Mouse (Mus musculus) MEL (cell line): ENCODE data around the gene Htr6. TPM values are rescaled to one million over a fixed set of nuclear protein-coding genes. Genes with fewer than 3 reads are reported as not detected.

Experiments
- DNase-seq: peaks from one replicate; pipeline ENCODE4 v3.0.0; 2011; ENCODE audit warnings: low read depth, low spot score
- H3K27ac ChIP-seq: 2 replicates; pipeline ENCODE4 v1.5.1; 2012; ENCODE audit warnings: low read depth, mild to moderate bottlenecking, control low read depth, low read length, moderate library complexity; ENCODE audit not compliant: control insufficient read depth
- H3K27me3 ChIP-seq, 2 experiments: fragments of 150-350 bp in 1 of 2; sonication (generic) in 1 of 2; 2 replicates each; pipeline ENCODE4 v1.6.1; 2012; ENCODE audit warnings: low read length in 2 of 2, mild to moderate bottlenecking in 2 of 2, improper control_type of control experiment in 1 of 2, moderate library complexity in 1 of 2; ENCODE audit not compliant: insufficient read depth in 2 of 2, control insufficient read depth in 1 of 2
- H3K36me3 ChIP-seq, 2 experiments: 2 replicates each; pipeline ENCODE4 v1.6.1; 2012 to 2014; ENCODE audit warnings: low read length in 2 of 2, improper control_type of control experiment in 1 of 2, inconsistent platforms in 1 of 2, mild to moderate bottlenecking in 1 of 2; ENCODE audit not compliant: insufficient read depth in 2 of 2, control insufficient read depth in 1 of 2
- H3K4me1 ChIP-seq, 2 experiments: fragments of 150-350 bp in 1 of 2; sonication (generic) in 1 of 2; 2 replicates each; pipeline ENCODE4 v1.6.1; 2012; ENCODE audit warnings: low read length in 2 of 2, improper control_type of control experiment in 1 of 2, mild to moderate bottlenecking in 1 of 2; ENCODE audit not compliant: insufficient read depth in 2 of 2, control insufficient read depth in 1 of 2
- H3K4me3 ChIP-seq, 2 experiments: fragments of 150-350 bp in 1 of 2; sonication (generic) in 1 of 2; 2 replicates each; pipeline ENCODE4 v1.5.1; 2012; ENCODE audit warnings: low read depth in 2 of 2, low read length in 2 of 2, mild to moderate bottlenecking in 2 of 2, moderate library complexity in 2 of 2, control low read depth in 1 of 2, improper control_type of control experiment in 1 of 2; ENCODE audit not compliant: control insufficient read depth in 1 of 2, insufficient read depth in 1 of 2
- H3K79me2 ChIP-seq: 2 replicates; pipeline ENCODE4 v1.6.1; 2012; ENCODE audit warnings: mild to moderate bottlenecking, low read length, moderate library complexity; ENCODE audit not compliant: control insufficient read depth, poor library complexity, insufficient read depth
- H3K9ac ChIP-seq: 2 replicates; pipeline ENCODE4 v1.6.1; 2012; ENCODE audit warnings: low read depth, mild to moderate bottlenecking, control low read depth, low read length, moderate library complexity; ENCODE audit not compliant: control insufficient read depth, poor library complexity, severe bottlenecking
- H3K9me3 ChIP-seq: fragments of 150-350 bp; sonication (generic); replicated peaks from 2 replicates; pipeline ENCODE4 v1.6.1; 2012; ENCODE audit warnings: mild to moderate bottlenecking, low read length, improper control_type of control experiment, moderate library complexity; ENCODE audit not compliant: insufficient read depth
- CHD1 ChIP-seq: IDR thresholded peaks from 2 replicates; pipeline ENCODE4 v1.6.1; 2012; ENCODE audit warnings: low read depth, mild to moderate bottlenecking, inconsistent platforms, low read length, improper control_type of control experiment
- ELF1 ChIP-seq: IDR thresholded peaks from 2 replicates; pipeline ENCODE4 v1.6.1; 2014; ENCODE audit warnings: low read depth, mild to moderate bottlenecking, inconsistent platforms, low read length, improper control_type of control experiment, moderate library complexity
- ETS1 ChIP-seq: IDR thresholded peaks from 2 replicates; pipeline ENCODE4 v1.6.1; 2012; ENCODE audit warnings: low read depth, mild to moderate bottlenecking, inconsistent platforms, low read length, improper control_type of control experiment, moderate library complexity
- GABPA ChIP-seq: IDR thresholded peaks from 2 replicates; pipeline ENCODE4 v1.6.1; 2012; ENCODE audit warnings: low read depth, mild to moderate bottlenecking, inconsistent platforms, low read length, improper control_type of control experiment, moderate library complexity
- GATA1 ChIP-seq: IDR thresholded peaks from 2 replicates; pipeline ENCODE4 v1.6.1; 2011; ENCODE audit warnings: low read depth, low read length, improper control_type of control experiment
- HCFC1 ChIP-seq: IDR thresholded peaks from 2 replicates; pipeline ENCODE4 v1.6.1; 2012; ENCODE audit warnings: low read depth, mild to moderate bottlenecking, inconsistent platforms, low read length, improper control_type of control experiment, moderate library complexity
- KAT2A ChIP-seq: conservative IDR thresholded peaks from 2 replicates; pipeline ENCODE4 v1.6.1; 2012; ENCODE audit warnings: low read depth, low read length, improper control_type of control experiment, inconsistent platforms
- MAFK ChIP-seq: IDR thresholded peaks from 2 replicates; pipeline ENCODE4 v1.6.1; 2011; ENCODE audit warnings: low read depth, mild to moderate bottlenecking, low read length, improper control_type of control experiment, borderline replicate concordance
- MAX ChIP-seq: IDR thresholded peaks from 2 replicates; pipeline ENCODE4 v1.6.1; 2011; ENCODE audit warnings: low read length, improper control_type of control experiment
- MAZ ChIP-seq: IDR thresholded peaks from 2 replicates; pipeline ENCODE4 v1.6.1; 2012; ENCODE audit warnings: low read depth, mild to moderate bottlenecking, inconsistent platforms, low read length, improper control_type of control experiment
- MXI1 ChIP-seq: IDR thresholded peaks from 2 replicates; pipeline ENCODE4 v1.6.1; 2011; ENCODE audit warnings: mild to moderate bottlenecking, low read depth, low read length, improper control_type of control experiment
- MYC ChIP-seq: IDR thresholded peaks from 2 replicates; pipeline ENCODE4 v1.6.1; 2011; ENCODE audit warnings: low read depth, mild to moderate bottlenecking, low read length, improper control_type of control experiment, moderate library complexity
- POLR2AphosphoS2 ChIP-seq: IDR thresholded peaks from 2 replicates; pipeline ENCODE4 v1.6.1; 2011; ENCODE audit warnings: low read length, improper control_type of control experiment
- POLR2AphosphoS5 ChIP-seq: IDR thresholded peaks from 2 replicates; pipeline ENCODE4 v1.6.1; 2012; ENCODE audit warnings: low read depth, borderline replicate concordance, mild to moderate bottlenecking, inconsistent platforms, low read length, moderate library complexity, mixed read lengths
- SIN3A ChIP-seq: IDR thresholded peaks from 2 replicates; pipeline ENCODE4 v1.6.1; 2012; ENCODE audit warnings: low read length, improper control_type of control experiment, inconsistent platforms
- SMC3 ChIP-seq: IDR thresholded peaks from 2 replicates; pipeline ENCODE4 v1.6.1; 2011; ENCODE audit warnings: low read depth, low read length, improper control_type of control experiment
- TAL1 ChIP-seq: IDR thresholded peaks from 2 replicates; pipeline ENCODE4 v1.6.1; 2012; ENCODE audit warnings: mild to moderate bottlenecking, inconsistent platforms, low read length, moderate library complexity, mixed read lengths
- TBP ChIP-seq: IDR thresholded peaks from 2 replicates; pipeline ENCODE4 v1.8.0; 2011; ENCODE audit warnings: low read depth, low read length, improper control_type of control experiment
- UBTF ChIP-seq: IDR thresholded peaks from 2 replicates; pipeline ENCODE4 v1.6.1; 2012; ENCODE audit warnings: low read depth, mild to moderate bottlenecking, inconsistent platforms, low read length, improper control_type of control experiment, moderate library complexity, borderline replicate concordance; ENCODE audit not compliant: insufficient read depth
- USF1 ChIP-seq: IDR thresholded peaks from 2 replicates; pipeline ENCODE4 v1.6.1; 2014; ENCODE audit warnings: low read depth, mild to moderate bottlenecking, inconsistent platforms, low read length, improper control_type of control experiment, moderate library complexity
- USF2 ChIP-seq, 2 experiments: IDR thresholded peaks; 2 replicates each; pipeline ENCODE4 v1.6.1; 2011 to 2012; ENCODE audit warnings: improper control_type of control experiment in 2 of 2, low read length in 2 of 2, borderline replicate concordance in 1 of 2, inconsistent platforms in 1 of 2, low read depth in 1 of 2, mild to moderate bottlenecking in 1 of 2; ENCODE audit not compliant: insufficient read depth in 1 of 2
- ZC3H11A ChIP-seq: IDR thresholded peaks from 2 replicates; pipeline ENCODE4 v1.6.1; 2012; ENCODE audit warnings: low read depth, mild to moderate bottlenecking, inconsistent platforms, low read length, improper control_type of control experiment
- ZMIZ1 ChIP-seq: IDR thresholded peaks from 2 replicates; pipeline ENCODE4 v1.6.1; 2012; ENCODE audit warnings: low read depth, mild to moderate bottlenecking, inconsistent platforms, low read length, improper control_type of control experiment, moderate library complexity
- ZNF384 ChIP-seq: IDR thresholded peaks from 2 replicates; pipeline ENCODE4 v1.6.1; 2012; ENCODE audit warnings: low read depth, mild to moderate bottlenecking, inconsistent platforms, low read length, improper control_type of control experiment
- polyA plus RNA-seq, 2 experiments: library from polyadenylated mRNA; stranded (reverse) in 1 of 2; unstranded in 1 of 2; fragments of >175 nt in 1 of 2; fragments of >200 nt in 1 of 2; gene quantifications; 2 replicates each; pipeline versions ENCODE4 v1.2.1 to v1.2.4; 2012; ENCODE audit warnings: low replicate concordance in 2 of 2, low read depth in 1 of 2; ENCODE audit not compliant: insufficient read length in 2 of 2, insufficient read depth in 1 of 2, missing spikeins in 1 of 2
- total RNA-seq: library from RNA; depleted of rRNA; stranded (reverse); fragments of 300-350 nt; gene quantifications from 2 replicates; pipeline ENCODE4 v1.2.3, GENCODE M21; 2012

Htr6 gene
- total and polyA plus RNA-seq, 3 experiments: 0.08 TPM; not detected in 2

DNA sequence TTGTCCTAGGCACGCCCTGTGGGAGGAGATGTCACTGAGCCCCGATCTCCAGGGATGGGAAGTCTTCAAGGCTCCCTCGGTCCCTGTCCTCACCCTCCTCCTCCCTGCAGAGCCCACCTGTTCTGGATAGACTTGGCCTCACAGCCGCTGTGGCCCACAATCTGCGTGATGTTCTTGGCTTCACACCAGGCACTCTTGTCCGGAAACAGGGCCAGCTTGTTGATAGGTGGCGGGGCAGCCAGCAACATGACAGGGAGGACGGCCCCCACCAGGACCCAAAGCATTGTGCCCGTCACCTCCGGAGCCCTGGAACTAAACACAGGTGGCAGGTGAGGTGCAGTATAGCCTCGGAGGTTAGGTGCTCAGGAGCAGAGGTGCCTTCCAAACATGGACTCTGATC lies 10.0 kb upstream of the Htr6 start:
- TF ChIP-seq CHD1: no peak
- TF ChIP-seq MYC: no peak
- no peak for TF ChIP-seq UBTF
- TF ChIP-seq SIN3A: no peak
- TF ChIP-seq ZNF384: no peak
- TF ChIP-seq HCFC1: no peak
- no peak for TF ChIP-seq GATA1
- TF ChIP-seq POLR2AphosphoS5: no peak
- TF ChIP-seq ZC3H11A: no peak
- TF ChIP-seq MAX: no peak
- no peak for TF ChIP-seq USF1
- no peak for TF ChIP-seq ETS1
- no peak for TF ChIP-seq MAFK
- no peak for TF ChIP-seq KAT2A
- TF ChIP-seq TBP: no peak
- no peak for TF ChIP-seq ELF1
- no peak for TF ChIP-seq GABPA
- TF ChIP-seq POLR2AphosphoS2: no peak
- TF ChIP-seq MAZ: no peak
- no peaks in the 10 kb centered on the region for H3K36me3 ChIP-seq
- no peak for DNase-seq
- peaks cover 0 to 1% of the 10 kb centered on the region in 2 experiments; a peak in 1 of 4 replicates for H3K27me3 ChIP-seq
- H3K4me1 ChIP-seq: no peaks in the 10 kb centered on the region
- H3K9ac ChIP-seq: no peak overlapping the region
- no peak overlapping the region for H3K4me3 ChIP-seq
- H3K79me2 ChIP-seq: no peaks in the 10 kb centered on the region
- no peaks in the 10 kb centered on the region for H3K9me3 ChIP-seq
- H3K27ac ChIP-seq: no peak overlapping the region

DNA sequence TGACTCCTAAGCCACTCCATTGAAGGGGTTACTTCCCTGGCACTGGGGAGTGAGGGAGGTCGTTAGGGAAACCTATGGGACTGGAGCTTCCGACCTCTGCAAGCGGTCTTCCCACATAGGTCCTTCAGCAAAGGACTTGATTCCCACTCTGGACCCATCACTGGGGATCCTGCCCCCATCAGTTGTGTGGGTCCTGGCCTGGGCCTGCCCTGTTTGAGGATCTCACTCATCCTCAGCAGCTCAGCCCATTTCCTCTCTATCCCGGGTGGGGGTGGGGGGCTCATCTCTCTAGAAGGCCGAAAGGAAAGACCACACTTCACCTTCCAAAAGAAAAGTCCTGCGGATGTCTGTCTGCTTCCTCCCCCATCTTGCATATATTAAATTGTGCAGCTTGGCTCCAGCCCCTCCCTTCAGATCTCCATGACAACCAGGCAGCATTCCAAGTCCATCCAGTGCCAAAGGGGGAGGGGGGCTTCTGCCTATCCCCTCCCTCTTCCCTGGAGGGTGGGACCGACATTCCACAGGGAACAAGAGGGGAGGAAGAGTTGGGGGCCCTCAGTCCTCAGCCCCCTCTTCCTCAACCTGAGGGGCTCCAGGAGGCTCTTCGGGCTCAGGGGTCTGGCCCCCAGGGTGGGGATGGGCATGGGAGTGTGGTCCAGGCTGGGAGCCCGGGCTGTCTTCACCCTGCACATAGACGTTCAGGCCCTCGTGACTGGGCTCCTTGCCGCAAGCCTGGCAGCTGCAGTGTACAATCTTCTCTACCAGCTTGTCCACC lies 7.6 kb upstream of the Htr6 start:
- H3K4me3 ChIP-seq: no peak overlapping the region
- no peaks in the 10 kb centered on the region for H3K79me2 ChIP-seq

More for the DNA sequence above, 7.6 kb upstream of the Htr6 start:
- Histone ChIP-seq H3K36me3 (no peaks in the 10 kb centered on the region), H3K9me3 (no peaks in the 10 kb centered on the region), H3K4me1 (no peaks in the 10 kb centered on the region), H3K27me3 (peaks cover 0 to 1% of the 10 kb centered on the region in 2 experiments; a peak in 1 of 4 replicates), H3K27ac (no peak overlapping the region), H3K9ac (no peak overlapping the region)
- TF ChIP-seq MXI1 (no peak), USF2 (IDR thresholded peaks at IDR 0.05; ENCODE audit: borderline replicate concordance in 1 of 2, insufficient read depth in 1 of 2, low read depth in 1 of 2, low read length in 2 of 2) (no peak), TBP (no peak), TAL1 (no peak), UBTF (no peak), SMC3 (no peak), MYC (no peak), ETS1 (no peak), CHD1 (no peak), ZMIZ1 (no peak)
- DNase-seq: no peak
